Mouse (Mus musculus) liver, embryonic 11.5 days (tissue): ENCODE data around the gene Fbxl21. TPM values are rescaled to one million over a fixed set of nuclear protein-coding genes. Genes with fewer than 3 reads are reported as not detected.

Experiments
- ATAC-seq: fragments of 200-750 bp; cut with Nextera tagmentation; replicated peaks from 2 replicates; pipeline ENCODE4 v1.8.0; 2017; ENCODE audit warnings: moderate number of reproducible peaks, mild to moderate bottlenecking, moderate TSS enrichment, moderate library complexity; ENCODE audit not compliant: low FRiP score
- DNase-seq: peaks from one replicate; pipeline ENCODE4 v3.0.0-alpha.2; 2017; ENCODE audit warnings: low spot score
- H3K27ac ChIP-seq: fragments of 300-500 bp; sonication (generic); 2 replicates; pipeline ENCODE4 v1.5.1; 2014; ENCODE audit warnings: mild to moderate bottlenecking, low read depth, low read length, control low read depth
- H3K27me3 ChIP-seq: fragments of 300-500 bp; sonication (generic); replicated peaks from 2 replicates; pipeline ENCODE4 v1.6.1; 2014; ENCODE audit warnings: low read length, mixed read lengths; ENCODE audit not compliant: control insufficient read depth, insufficient read depth
- H3K36me3 ChIP-seq: fragments of 300-500 bp; sonication (generic); 2 replicates; pipeline ENCODE4 v1.6.1; 2014; ENCODE audit warnings: mild to moderate bottlenecking, low read length, moderate library complexity, mixed read lengths; ENCODE audit not compliant: control insufficient read depth, insufficient read depth
- H3K4me1 ChIP-seq: fragments of 300-500 bp; sonication (generic); replicated peaks from 2 replicates; pipeline ENCODE4 v1.6.1; 2014; ENCODE audit warnings: low read length, mixed read lengths; ENCODE audit not compliant: control insufficient read depth, insufficient read depth
- H3K4me2 ChIP-seq: fragments of 300-500 bp; sonication (generic); 2 replicates; pipeline ENCODE4 v1.6.1; 2014; ENCODE audit warnings: mild to moderate bottlenecking, control low read depth, moderate library complexity
- H3K4me3 ChIP-seq: fragments of 300-500 bp; sonication (generic); 2 replicates; pipeline ENCODE4 v1.5.1; 2014; ENCODE audit warnings: low read depth, low read length, control low read depth
- H3K9ac ChIP-seq: fragments of 300-500 bp; sonication (generic); 2 replicates; pipeline ENCODE4 v1.6.1; 2014; ENCODE audit warnings: low read depth, low read length, control low read depth
- H3K9me3 ChIP-seq: fragments of 300-500 bp; sonication (generic); 2 replicates; pipeline ENCODE4 v1.6.1; 2016; ENCODE audit warnings: low read length, inconsistent platforms, mixed read lengths; ENCODE audit not compliant: control insufficient read depth
- WGBS: fragments of 180-500 bp; shearing (Covaris S2); extraction: QIAGEN DNeasy Blood & Tissue Kit; methylation state at CpG from one replicate; pipeline ENCODE4 v1.1.7; 2014; 5-methylcytosine and 5-hydroxymethylcytosine counted together
- polyA plus RNA-seq: library from polyadenylated mRNA; unstranded; fragments of >200 nt; fragmentation: Nextera tagmentation; extraction: Ambion mirVana; gene quantifications from 2 replicates; pipeline ENCODE4 v1.2.1, GENCODE M21; 2014

Gene Fbxl21
- polyA plus RNA-seq, 1 experiment from 2014 or later, result 1.3 TPM

- Histone ChIP-seq H3K4me3 (no peak overlapping the region), H3K9ac (no peak overlapping the region), H3K27ac (no peak overlapping the region), H3K27me3 (no peaks in the 10 kb centered on the region), H3K9me3 (no peaks in the 10 kb centered on the region), H3K4me2 (no peak overlapping the region), H3K36me3 (no peaks in the 10 kb centered on the region), H3K4me1 (no peaks in the 10 kb centered on the region)
- DNase-seq (no peak), ATAC-seq (no peak)
- WGBS, result 68% methylated on average over 3 of the region's 3 CpGs
Measured at GRCm38 (mm10) chr13:56500132-56500531, 22.1 kb upstream of the Fbxl21 start.

- WGBS, result 78% methylated on average over 8 of the region's 8 CpGs
- Histone ChIP-seq H3K36me3 (no peaks in the 10 kb centered on the region), H3K4me1 (no peaks in the 10 kb centered on the region), H3K27ac (no peak overlapping the region), H3K27me3 (no peaks in the 10 kb centered on the region), H3K4me3 (no peak overlapping the region), H3K9me3 (no peaks in the 10 kb centered on the region), H3K9ac (no peak overlapping the region), H3K4me2 (no peak overlapping the region)
- DNase-seq, result no peak
- no peak for ATAC-seq
Measured at GRCm38 (mm10) chr13:56500636-56501035, 21.6 kb upstream of the Fbxl21 start.

GRCm38 (mm10) chr13:56501866-56502420 lies 20.3 kb upstream of the Fbxl21 start:
- Histone ChIP-seq H3K4me2 (no peak overlapping the region), H3K4me3 (no peak overlapping the region), H3K27me3 (no peaks in the 10 kb centered on the region), H3K4me1 (no peaks in the 10 kb centered on the region), H3K9me3 (no peaks in the 10 kb centered on the region), H3K27ac (no peak overlapping the region), H3K36me3 (no peaks in the 10 kb centered on the region), H3K9ac (no peak overlapping the region)
- ATAC-seq (no peak), DNase-seq (no peak)
- WGBS, result 55% methylated on average over 6 of the region's 6 CpGs

- DNase-seq (no peak), ATAC-seq (no peak)
- Histone ChIP-seq H3K4me1 (no peaks in the 10 kb centered on the region), H3K4me3 (no peak overlapping the region), H3K36me3 (no peaks in the 10 kb centered on the region), H3K9ac (no peak overlapping the region), H3K9me3 (no peaks in the 10 kb centered on the region), H3K27ac (no peak overlapping the region), H3K4me2 (no peak overlapping the region), H3K27me3 (no peaks in the 10 kb centered on the region)
- 75% methylated on average over 6 of the region's 6 CpGs for WGBS
Measured at GRCm38 (mm10) chr13:56506871-56507496, 15.3 kb upstream of the Fbxl21 start.

- Histone ChIP-seq H3K27me3 (no peaks in the 10 kb centered on the region), H3K4me3 (no peak overlapping the region), H3K27ac (no peak overlapping the region), H3K36me3 (no peaks in the 10 kb centered on the region), H3K4me2 (no peak overlapping the region), H3K4me1 (no peaks in the 10 kb centered on the region), H3K9me3 (no peaks in the 10 kb centered on the region), H3K9ac (no peak overlapping the region)
- ATAC-seq (no peak), DNase-seq (no peak)
- 76% methylated on average over 2 of the region's 2 CpGs for WGBS
Measured at GRCm38 (mm10) chr13:56509796-56510195, 12.5 kb upstream of the Fbxl21 start.

GRCm38 (mm10) chr13:56513595-56513994 lies 8.7 kb upstream of the Fbxl21 start:
- Histone ChIP-seq H3K9ac (no peak overlapping the region), H3K4me3 (no peak overlapping the region), H3K9me3 (no peaks in the 10 kb centered on the region), H3K27ac (no peak overlapping the region), H3K4me2 (no peak overlapping the region), H3K4me1 (no peaks in the 10 kb centered on the region), H3K36me3 (no peaks in the 10 kb centered on the region), H3K27me3 (no peaks in the 10 kb centered on the region)
- ATAC-seq, result no peak
- DNase-seq, result no peak

GRCm38 (mm10) chr13:56516311-56516710 lies 6.0 kb upstream of the Fbxl21 start:
- ATAC-seq (no peak), DNase-seq (no peak)
- 70% methylated on average over 4 of the region's 4 CpGs for WGBS
- Histone ChIP-seq H3K9me3 (no peaks in the 10 kb centered on the region), H3K27ac (no peak overlapping the region), H3K36me3 (no peaks in the 10 kb centered on the region), H3K4me2 (no peak overlapping the region), H3K27me3 (no peaks in the 10 kb centered on the region), H3K9ac (no peak overlapping the region), H3K4me1 (no peaks in the 10 kb centered on the region), H3K4me3 (no peak overlapping the region)

- Histone ChIP-seq H3K27me3 (no peaks in the 10 kb centered on the region), H3K9me3 (no peaks in the 10 kb centered on the region), H3K4me3 (no peak overlapping the region), H3K36me3 (no peaks in the 10 kb centered on the region), H3K4me2 (no peak overlapping the region), H3K27ac (no peak overlapping the region), H3K9ac (no peak overlapping the region), H3K4me1 (no peaks in the 10 kb centered on the region)
- no peak for DNase-seq
- no peak for ATAC-seq
- WGBS, result 58% methylated on average over 7 of the region's 7 CpGs
Measured at GRCm38 (mm10) chr13:56516816-56517215, 5.5 kb upstream of the Fbxl21 start.

GRCm38 (mm10) chr13:56522821-56523167 lies 522 bp downstream of the Fbxl21 start:
- H3K27ac ChIP-seq, result no peak overlapping the region
- peak overlapping the region; percentile 97 for H3K4me2 ChIP-seq
- H3K36me3 ChIP-seq, result no peaks in the 10 kb centered on the region
- no peaks in the 10 kb centered on the region for H3K9me3 ChIP-seq
- H3K4me3 ChIP-seq, result peak overlapping the region; percentile 56
- no peak for DNase-seq
- no peaks in the 10 kb centered on the region for H3K27me3 ChIP-seq
- no peaks in the 10 kb centered on the region for H3K4me1 ChIP-seq
- WGBS, result 7% methylated on average over 8 of the region's 8 CpGs
- no peak for ATAC-seq
- H3K9ac ChIP-seq, result peak overlapping the region; percentile 66
